8 mouse cellular contexts compared by ENCODE assay signal in the genomic region with DNA sequence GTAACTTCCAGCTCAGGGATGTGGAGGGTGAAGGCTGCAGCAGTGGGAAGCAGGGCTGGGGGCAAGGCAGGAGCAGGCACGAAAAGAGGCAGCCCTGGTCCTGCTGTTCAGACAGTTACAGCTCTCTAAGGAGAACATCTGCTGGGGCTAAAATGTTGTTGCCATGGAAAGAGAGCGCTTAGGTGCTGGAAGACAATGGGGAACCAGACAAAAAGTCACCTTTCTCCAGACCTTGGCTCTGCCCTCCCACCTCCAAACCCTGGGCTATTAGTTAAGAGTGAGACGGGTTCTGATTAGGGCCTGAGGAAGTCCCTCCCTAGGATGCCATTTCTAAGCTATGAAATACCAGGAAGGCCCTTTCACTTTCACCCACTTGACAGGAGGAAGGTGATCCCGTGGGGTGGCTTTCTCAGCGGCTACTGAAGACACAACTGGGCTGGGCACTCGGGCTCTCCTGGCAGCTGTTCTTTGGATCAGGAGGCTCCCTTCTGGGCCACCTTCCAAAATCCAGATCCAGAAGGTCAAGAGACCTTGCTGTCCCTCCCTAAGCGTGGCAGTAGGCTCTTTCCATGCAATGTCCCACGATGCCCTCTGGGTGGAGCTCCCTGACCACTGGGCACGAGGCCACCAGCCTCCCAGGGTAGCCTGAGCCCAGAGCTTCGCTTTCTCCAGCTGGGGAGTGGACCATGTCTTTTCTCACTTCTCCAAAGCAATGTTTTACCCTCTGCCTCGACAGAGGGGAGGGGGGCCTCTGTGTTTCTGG. TPM values are rescaled to one million over a fixed set of nuclear protein-coding genes. Genes with fewer than 3 reads are reported as not detected.
DNase-seq lines count a peak whose midpoint lies in the region; ATAC-seq and TF ChIP-seq lines count a peak whose summit lies in the region.

No protein-coding gene starts in this region.

- peak overlapping the region; percentile 37; the same call in 1 of the 2 replicates for H3K27ac ChIP-seq in embryonic facial prominence, embryonic 10.5 days (replicated peaks)
- H3K27ac ChIP-seq in heart, adult 2 months: peak overlapping the region; percentile 17
- H3K27ac ChIP-seq in liver, embryonic 12.5 days: no peak overlapping the region
- H3K27ac ChIP-seq in neural tube, embryonic 11.5 days (ENCODE audit: low read depth, low read length): no peak overlapping the region

- H3K4me3 ChIP-seq in embryonic facial prominence, embryonic 10.5 days: no peak overlapping the region
- peak overlapping the region; percentile 26; the same call in 1 of the 2 replicates for H3K4me3 ChIP-seq in heart, adult 2 months
- no peak overlapping the region; the same call in 1 of the 2 replicates for H3K4me3 ChIP-seq in liver, embryonic 12.5 days
- no peak overlapping the region for H3K4me3 ChIP-seq in neural tube, embryonic 11.5 days (ENCODE audit: low read depth, low read length)

- DNase-seq in CD4-positive helper T cell, adult 2 months (ENCODE audit: low read depth, low spot score): peak; percentile 28
- peak; percentile 95 for DNase-seq in adrenal gland, adult 2 months
- DNase-seq in embryonic facial prominence, embryonic 10.5 days (ENCODE audit: low spot score): peak; percentile 64
- peak; percentile 88 to 90 for DNase-seq in heart, adult 2 months
- peak; percentile 90 for DNase-seq in kidney, adult 8-10 months
- DNase-seq in neural tube, embryonic 11.5 days (ENCODE audit: low spot score): peak; percentile 64
- peak; percentile 74 for DNase-seq in testis, postnatal 14 days (ENCODE audit: low spot score)

- intact Hi-C loops in heart, adult 2 months (cut with DNase I): loop anchor here (1.0 kb wide), 1 partner anchor 73 kb away; no protein-coding TSS in a partner anchor

- peak; percentile 92 for TF ChIP-seq CTCF in heart, adult 2 months (IDR thresholded peaks at IDR 0.05)

- H3K27me3 ChIP-seq in embryonic facial prominence, embryonic 10.5 days (replicated peaks; ENCODE audit: low read depth, poor library complexity, severe bottlenecking): no peaks in the 10 kb centered on the region
- no peaks in the 10 kb centered on the region for H3K27me3 ChIP-seq in heart, adult 2 months (ENCODE audit: control insufficient read depth, insufficient read depth, low read length)
- peaks cover 28% of the 10 kb centered on the region; the same call in 1 of the 2 replicates for H3K27me3 ChIP-seq in liver, embryonic 12.5 days (replicated peaks)
- no peaks in the 10 kb centered on the region for H3K27me3 ChIP-seq in neural tube, embryonic 11.5 days (ENCODE audit: control insufficient read depth, insufficient read depth, low read length)

- peak; percentile 96 for TF ChIP-seq EP300 in heart, adult 2 months (IDR thresholded peaks at IDR 0.05; ENCODE audit: insufficient read depth, low read depth, low read length)

- no peaks in the 10 kb centered on the region for H3K9me3 ChIP-seq in embryonic facial prominence, embryonic 10.5 days
- H3K9me3 ChIP-seq in liver, embryonic 12.5 days (replicated peaks): no peaks in the 10 kb centered on the region
- H3K9me3 ChIP-seq in neural tube, embryonic 11.5 days (ENCODE audit: control insufficient read depth, low read length): no peaks in the 10 kb centered on the region

- H3K4me1 ChIP-seq in embryonic facial prominence, embryonic 10.5 days: peaks cover 21% of the 10 kb centered on the region
- H3K4me1 ChIP-seq in heart, adult 2 months (ENCODE audit: control insufficient read depth, insufficient read depth, low read length): peaks cover 2% of the 10 kb centered on the region
- H3K4me1 ChIP-seq in liver, embryonic 12.5 days: 0 out of 2 replicates have a peak, but pooled peaks cover 6% of the 10 kb centered on the region
- no peaks in the 10 kb centered on the region for H3K4me1 ChIP-seq in neural tube, embryonic 11.5 days (ENCODE audit: control insufficient read depth, insufficient read depth, low read length)

- TF ChIP-seq POLR2A in heart, adult 2 months (IDR thresholded peaks at IDR 0.05; ENCODE audit: insufficient read depth, low read depth, low read length): no peak

- H3K79me2 ChIP-seq in heart, adult 2 months (replicated peaks; ENCODE audit: control insufficient read depth, insufficient read depth, low read length): no peaks in the 10 kb centered on the region

- H3K9ac ChIP-seq in heart, adult 2 months (ENCODE audit: low read depth, low read length): no peak overlapping the region
- H3K9ac ChIP-seq in liver, embryonic 12.5 days: no peak overlapping the region
- no peak overlapping the region for H3K9ac ChIP-seq in neural tube, embryonic 11.5 days (ENCODE audit: low read length)

- WGBS in embryonic facial prominence, embryonic 10.5 days: 24% methylated on average over 11 of the region's 11 CpGs
- 8% methylated on average over 11 of the region's 11 CpGs for WGBS in heart, adult 2 months
- WGBS in liver, embryonic 12.5 days (ENCODE audit: insufficient replicate concordance): 13% methylated on average over 11 of the region's 11 CpGs
- 24% methylated on average over 11 of the region's 11 CpGs for WGBS in neural tube, embryonic 11.5 days

- peaks cover 40% of the 10 kb centered on the region for H3K36me3 ChIP-seq in embryonic facial prominence, embryonic 10.5 days (replicated peaks)
- no peaks in the 10 kb centered on the region for H3K36me3 ChIP-seq in heart, adult 2 months (ENCODE audit: control insufficient read depth, insufficient read depth, low read length)
- H3K36me3 ChIP-seq in liver, embryonic 12.5 days: peaks cover 39% of the 10 kb centered on the region
- peaks cover 21% of the 10 kb centered on the region for H3K36me3 ChIP-seq in neural tube, embryonic 11.5 days (ENCODE audit: control insufficient read depth, insufficient read depth, low read length)

- peak overlapping the region; percentile 34 for H3K4me2 ChIP-seq in liver, embryonic 12.5 days
- no peak overlapping the region for H3K4me2 ChIP-seq in neural tube, embryonic 11.5 days (ENCODE audit: low read depth)

- no peak for ATAC-seq in liver, embryonic 12.5 days
- ATAC-seq in neural tube, embryonic 11.5 days (ENCODE audit: insufficient read depth, low FRiP score, low TSS enrichment): no peak

RNA-seq across cellular contexts. Expression of a gene that starts 11.8 kb away (rescaled TPM):
- total RNA-seq in adrenal gland, adult 2 months (2021): 10 to 100 TPM; 66.6 to 67.5 TPM
- 33.5 and 35.0 TPM in 2 replicates for polyA plus RNA-seq in adrenal gland, adult 2 months (2012; rRNA removed)
- polyA plus RNA-seq in embryonic facial prominence, embryonic 10.5 days (2016; fragmentation: Nextera tagmentation; extraction: Ambion mirVana): 12.7 and 13.2 TPM in 2 replicates
- total RNA-seq in heart, adult 2 months (2021): 10 to 100 TPM; 24.0 to 25.5 TPM
- 14.6 and 18.8 TPM in 2 replicates for polyA plus RNA-seq in heart, adult 2 months (2012; rRNA removed)
- 8.4 and 9.7 TPM in 2 replicates for polyA plus RNA-seq in liver, embryonic 12.5 days (2016; fragmentation: Nextera tagmentation; extraction: Ambion mirVana)
- polyA plus RNA-seq in neural tube, embryonic 11.5 days (2014; fragmentation: Nextera tagmentation; extraction: Ambion mirVana): 22.3 and 28.0 TPM in 2 replicates

RNA-seq across cellular contexts. Expression of a gene that starts 20.7 kb away (rescaled TPM):
- total RNA-seq in adrenal gland, adult 2 months (2021): 1 to 10 TPM; 3.7 to 4.5 TPM
- polyA plus RNA-seq in adrenal gland, adult 2 months (2012; rRNA removed): 3.6 and 3.9 TPM in 2 replicates
- polyA plus RNA-seq in embryonic facial prominence, embryonic 10.5 days (2016; fragmentation: Nextera tagmentation; extraction: Ambion mirVana): 3.7 and 4.8 TPM in 2 replicates
- under 1 TPM; 0.14 to 0.16 TPM for total RNA-seq in heart, adult 2 months (2021)
- 0.35 and 0.61 TPM in 2 replicates for polyA plus RNA-seq in heart, adult 2 months (2012; rRNA removed)
- 0.26 and 0.31 TPM in 2 replicates for polyA plus RNA-seq in liver, embryonic 12.5 days (2016; fragmentation: Nextera tagmentation; extraction: Ambion mirVana)
- polyA plus RNA-seq in neural tube, embryonic 11.5 days (2014; fragmentation: Nextera tagmentation; extraction: Ambion mirVana): 17.9 and 20.8 TPM in 2 replicates

RNA-seq across cellular contexts. Expression of a gene that starts 46.0 kb away (rescaled TPM):
- 10 to 100 TPM in 1 of 2 experiments, 1 to 10 TPM in 1; 5.8 to 11.3 TPM for total RNA-seq in adrenal gland, adult 2 months (2021)
- polyA plus RNA-seq in adrenal gland, adult 2 months (2012; rRNA removed): 2.8 and 4.0 TPM in 2 replicates
- 2.5 and 2.7 TPM in 2 replicates for polyA plus RNA-seq in embryonic facial prominence, embryonic 10.5 days (2016; fragmentation: Nextera tagmentation; extraction: Ambion mirVana)
- total RNA-seq in heart, adult 2 months (2021): 10 to 100 TPM; 12.3 to 13.3 TPM
- polyA plus RNA-seq in heart, adult 2 months (2012; rRNA removed): 3.4 and 7.7 TPM in 2 replicates
- polyA plus RNA-seq in liver, embryonic 12.5 days (2016; fragmentation: Nextera tagmentation; extraction: Ambion mirVana): 2.9 and 3.1 TPM in 2 replicates
- 2.5 and 3.4 TPM in 2 replicates for polyA plus RNA-seq in neural tube, embryonic 11.5 days (2014; fragmentation: Nextera tagmentation; extraction: Ambion mirVana)

Comparison
In these comparisons a context has a peak if more than half of its experiments do, and no peak if none do; other contexts are left out.
1. DNase-seq: peak in every context shown above with its lines; median percentile 95 in adrenal gland, adult 2 months; 90 in kidney, adult 8-10 months; 89 in heart, adult 2 months; 74 in testis, postnatal 14 days; 64 in embryonic facial prominence, embryonic 10.5 days; 64 in neural tube, embryonic 11.5 days; 28 in CD4-positive helper T cell, adult 2 months.
2. H3K27ac ChIP-seq: peak in embryonic facial prominence, embryonic 10.5 days (single experiment) and heart, adult 2 months (single experiment); none in liver, embryonic 12.5 days (single experiment) and neural tube, embryonic 11.5 days (single experiment).